Mouse (Mus musculus): ENCODE measurements around the gene Slc25a17.
A peak's percentile ranks its signal among the peaks of the same experiment; 100 is the strongest.

Slc25a17 gene

GRCm38 (mm10) chr15:81360345-81361021, at the start of gene Slc25a17:
TSS of gene Slc25a17 (minus strand) at chr15:81360812.
- peak; percentile 96 for DNase-seq (ENCODE audit: low read depth, low spot score)

GRCm38 (mm10) chr15:81408199-81408598, 47.6 kb upstream of the Slc25a17 start, which contains the start of gene Dnajb7:
TSS of gene Dnajb7 (minus strand) at chr15:81408299.
- DNase-seq (ENCODE audit: low read depth, low spot score): no peak

DNA sequence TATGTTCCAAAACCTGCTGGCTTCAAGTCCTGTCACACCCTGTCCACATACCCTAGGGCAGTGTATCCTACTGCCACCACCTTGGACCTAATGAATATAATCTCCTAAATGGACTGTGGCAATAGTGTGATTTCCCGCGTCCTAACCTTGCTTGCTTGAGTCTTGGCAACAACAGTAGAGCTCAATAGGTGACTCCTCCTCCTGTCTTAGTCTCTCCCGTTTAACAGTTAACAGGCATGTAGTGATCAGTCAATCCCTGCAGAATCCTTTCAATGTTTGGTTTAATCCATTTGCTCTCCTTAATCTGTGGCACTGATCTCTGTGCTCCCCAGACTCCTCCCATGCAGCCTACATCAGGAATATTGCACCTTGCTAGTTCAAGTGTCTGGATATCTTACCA, 44.4 kb upstream of the Slc25a17 start:
- no peak for DNase-seq (ENCODE audit: low read depth, low spot score)

GRCm38 (mm10) chr15:81399638-81400315, 39.2 kb upstream of the Slc25a17 start, which contains the start of the genes St13 and Xpnpep3:
TSS of gene St13 (minus strand) at chr15:81400077.
TSS of gene Xpnpep3 (plus strand) at chr15:81400138.
- peak; percentile 97 for DNase-seq (ENCODE audit: low read depth, low spot score)

- DNase-seq (ENCODE audit: low read depth, low spot score): no peak
Observed at GRCm38 (mm10) chr15:81399297-81399637, 38.7 kb upstream of the Slc25a17 start.

- no peak for DNase-seq (ENCODE audit: low read depth, low spot score)
Observed at GRCm38 (mm10) chr15:81398189-81398588, 37.6 kb upstream of the Slc25a17 start.

- no peak for DNase-seq (ENCODE audit: low read depth, low spot score)
Observed at GRCm38 (mm10) chr15:81394211-81394915, 33.8 kb upstream of the Slc25a17 start.

DNA sequence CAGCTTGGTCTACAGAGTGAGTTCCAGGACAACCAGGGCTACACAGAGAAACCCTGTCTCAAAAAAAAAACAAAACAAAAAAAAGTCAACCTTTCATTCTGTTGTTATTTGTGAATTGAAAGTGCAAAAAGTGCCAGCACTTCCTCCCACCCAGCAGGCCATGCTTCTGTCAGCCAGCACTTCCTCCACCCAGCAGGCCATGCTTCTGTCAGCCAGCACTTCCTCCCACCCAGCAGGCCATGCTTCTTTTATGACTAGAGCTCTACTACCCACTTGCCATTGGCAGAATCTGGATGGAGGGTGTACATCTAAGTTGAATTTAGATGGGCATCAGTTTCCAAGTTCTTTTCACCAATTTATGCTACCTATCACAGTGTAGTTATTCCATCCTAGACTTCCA, 32.4 kb upstream of the Slc25a17 start:
- no peak for DNase-seq (ENCODE audit: low read depth, low spot score)

GRCm38 (mm10) chr15:81386327-81386726, 25.7 kb upstream of the Slc25a17 start:
- peak; percentile 47 for DNase-seq (ENCODE audit: low read depth, low spot score)

- DNase-seq (ENCODE audit: low read depth, low spot score): no peak
Observed at GRCm38 (mm10) chr15:81378845-81379244, 18.2 kb upstream of the Slc25a17 start.

DNA sequence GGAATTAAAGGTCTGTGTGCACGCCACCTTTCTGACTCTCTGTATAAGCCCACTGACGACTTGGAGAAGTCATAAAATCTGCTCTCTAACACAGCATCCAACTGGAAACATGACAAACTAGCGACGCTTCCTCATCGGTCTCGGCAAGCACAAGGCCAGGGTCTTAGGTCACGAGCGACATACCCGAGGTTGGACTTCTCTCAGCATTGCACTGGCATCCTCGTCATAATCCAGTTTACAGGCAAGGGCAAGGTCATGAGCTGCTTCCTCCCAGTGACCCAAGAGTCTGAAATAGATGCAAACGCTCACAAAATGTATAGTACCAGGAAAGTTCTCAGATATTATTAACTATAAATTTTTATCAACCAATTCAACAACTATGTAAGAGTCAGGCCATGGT, 14.0 kb upstream of the Slc25a17 start:
- no peak for DNase-seq (ENCODE audit: low read depth, low spot score)

- DNase-seq (ENCODE audit: low read depth, low spot score): peak; percentile 77
Observed at GRCm38 (mm10) chr15:81370356-81370755, 9.7 kb upstream of the Slc25a17 start.

GRCm38 (mm10) chr15:81368601-81369000, 8.0 kb upstream of the Slc25a17 start:
- DNase-seq (ENCODE audit: low read depth, low spot score): no peak

DNA sequence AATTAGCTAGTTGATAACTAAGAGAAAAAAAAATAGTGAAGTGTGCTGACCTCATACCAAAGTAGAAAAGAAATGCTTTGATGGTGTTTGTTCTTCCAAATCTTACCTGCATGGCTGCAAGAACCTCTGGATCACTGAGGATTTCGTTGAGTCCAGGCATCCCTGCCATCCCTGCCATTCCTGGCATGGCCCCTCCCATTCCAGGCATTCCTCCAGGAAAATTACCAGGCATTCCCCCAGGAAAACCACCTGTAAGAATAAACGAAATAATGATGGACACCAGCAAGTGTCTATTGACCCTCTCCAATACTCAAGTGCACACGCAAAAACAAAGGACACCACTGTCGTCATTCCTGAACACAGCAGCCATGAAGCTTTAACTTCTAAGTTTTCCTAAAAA, 5.6 kb upstream of the Slc25a17 start:
- no peak for DNase-seq (ENCODE audit: low read depth, low spot score)

DNA sequence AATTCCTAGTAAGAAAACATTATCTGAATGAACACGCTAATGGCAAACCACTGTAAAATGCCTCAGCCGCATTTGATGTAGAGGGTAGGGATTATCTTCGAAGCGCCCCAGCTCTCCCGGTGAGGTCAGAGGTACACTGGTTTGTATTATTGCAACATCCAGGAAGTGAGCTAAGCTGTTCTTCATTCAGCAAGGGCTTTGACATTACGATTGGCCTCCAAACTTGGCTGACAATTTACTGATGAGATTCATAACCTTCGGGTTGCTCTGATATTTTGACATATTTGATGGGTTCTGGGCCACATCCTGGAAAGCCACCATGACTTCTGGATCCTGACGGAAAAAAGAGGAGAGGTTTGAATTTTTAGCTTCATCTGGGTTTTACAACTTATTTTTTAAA, 4.6 kb upstream of the Slc25a17 start:
- DNase-seq (ENCODE audit: low read depth, low spot score): no peak

- DNase-seq (ENCODE audit: low read depth, low spot score): no peak
Observed at GRCm38 (mm10) chr15:81364271-81364670, 3.7 kb upstream of the Slc25a17 start.

DNA sequence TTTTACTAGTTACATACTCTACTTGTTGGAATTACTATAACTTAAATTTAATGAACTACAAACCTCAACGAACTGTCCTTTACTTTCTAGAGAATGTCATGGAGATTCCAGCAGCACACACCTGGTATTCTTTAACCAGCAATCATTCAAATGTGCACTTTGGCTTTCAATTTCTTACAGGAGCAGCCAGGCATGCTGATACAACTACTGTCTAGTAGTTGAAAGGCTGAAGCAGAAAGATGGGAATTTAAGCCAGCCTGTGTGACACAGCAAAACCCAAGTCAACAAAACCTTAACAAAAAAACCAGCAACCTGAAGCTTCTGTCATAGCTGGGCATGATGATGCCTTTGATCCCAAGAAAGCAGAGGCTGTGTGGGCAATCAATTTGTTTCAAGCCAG, 1.9 kb upstream of the Slc25a17 start:
- no peak for DNase-seq (ENCODE audit: low read depth, low spot score)

DNA sequence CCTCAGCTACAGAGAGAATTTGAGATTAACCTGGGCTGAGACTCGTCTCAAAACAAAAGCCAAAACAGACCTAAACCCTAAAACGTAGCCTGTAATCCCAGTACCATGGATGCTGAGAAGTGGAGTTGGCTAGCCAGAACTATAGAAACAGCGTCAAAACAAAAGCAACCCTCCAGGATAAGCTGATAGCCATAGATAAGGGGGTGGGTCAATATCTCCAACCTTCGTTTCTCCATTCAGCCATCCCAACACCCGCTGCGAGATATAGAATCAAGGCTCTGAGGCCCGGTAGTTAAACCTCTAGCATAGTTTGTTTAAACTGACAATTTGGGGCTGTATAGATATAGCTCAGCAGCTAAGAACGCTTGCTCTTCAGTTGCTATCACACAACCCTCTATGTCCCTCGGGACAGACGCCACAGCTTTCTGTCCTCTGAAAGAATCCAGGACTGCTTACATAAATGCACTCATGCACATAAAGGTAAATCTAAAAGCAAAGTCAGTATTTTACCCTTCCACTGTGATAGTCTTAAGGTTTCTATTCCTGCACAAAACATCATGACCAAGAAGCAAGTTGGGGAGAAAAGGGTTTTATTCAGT, 904 bp upstream of the Slc25a17 start:
- no peak for DNase-seq (ENCODE audit: low read depth, low spot score)

DNA sequence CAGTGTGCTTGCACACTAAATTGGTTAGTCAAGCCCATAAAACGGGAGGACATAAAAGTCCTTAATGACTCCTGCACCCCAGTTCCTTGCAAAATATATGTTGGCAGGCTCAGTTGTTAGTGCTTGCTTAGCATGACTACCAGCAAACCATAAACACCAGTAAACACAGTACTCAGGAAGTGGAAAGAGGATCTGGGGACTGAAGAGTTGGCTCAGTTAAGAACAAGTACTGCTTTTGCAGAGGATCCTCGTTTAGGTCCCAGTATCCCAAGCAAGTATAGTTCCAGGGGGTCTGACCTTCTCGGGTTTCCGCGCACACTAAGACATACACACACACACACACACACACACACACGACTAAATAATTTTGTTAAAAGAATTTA, 401 bp upstream of the Slc25a17 start:
- DNase-seq (ENCODE audit: low read depth, low spot score): no peak

GRCm38 (mm10) chr15:81359421-81359820, 1.2 kb downstream of the Slc25a17 start:
- no peak for DNase-seq (ENCODE audit: low read depth, low spot score)

- DNase-seq (ENCODE audit: low read depth, low spot score): no peak
Observed at GRCm38 (mm10) chr15:81358943-81359342, 1.7 kb downstream of the Slc25a17 start.

- no peak for DNase-seq (ENCODE audit: low read depth, low spot score)
Observed at GRCm38 (mm10) chr15:81356946-81357345, 3.7 kb downstream of the Slc25a17 start.
